In genomic region chr5:32712221-32713041, GRCm38 (mm10) we compare ENCODE assay signal across 9 mouse cellular contexts.
A peak's percentile ranks its signal among the peaks of the same experiment; 100 is the strongest.
DNase-seq lines count a peak whose midpoint lies in the region; ATAC-seq and TF ChIP-seq lines count a peak whose summit lies in the region.
"Had no signal": no experiment of that assay in that cellular context is flagged by ENCODE, and none has a peak within 500 bp of the region (broad histone marks: within the 10 kb centered on the region; RNA-seq: fewer than 3 reads in every experiment).

No protein-coding gene starts in this region.

- no peaks in the 10 kb centered on the region for H3K36me3 ChIP-seq in hindbrain, embryonic 10.5 days
- no peaks in the 10 kb centered on the region for H3K36me3 ChIP-seq in hindbrain, embryonic 11.5 days (ENCODE audit: control insufficient read depth, insufficient read depth, low read length)
- H3K36me3 ChIP-seq in hindbrain, embryonic 16.5 days (ENCODE audit: control insufficient read depth, insufficient read depth, low read length) = no peaks in the 10 kb centered on the region
- H3K36me3 ChIP-seq in midbrain, postnatal 0 days (ENCODE audit: insufficient read depth, low read length) = no peaks in the 10 kb centered on the region

- no peak for DNase-seq in hindbrain, embryonic 10.5 days (ENCODE audit: low spot score)
- DNase-seq in hindbrain, embryonic 11.5 days (ENCODE audit: low spot score) = no peak
- peak; percentile 28 for DNase-seq in WW6 (ENCODE audit: low read depth, low spot score)
- no peak for DNase-seq in midbrain, postnatal 0 days (ENCODE audit: low spot score)
- DNase-seq in adrenal gland, postnatal 14 days = no peak
- no peak for DNase-seq in urinary bladder, postnatal 36 days (ENCODE audit: low spot score in 2 of 2)
- no peak for DNase-seq in spleen, postnatal 4 days (ENCODE audit: low spot score in 2 of 2)
- DNase-seq: heart, adult 2 months had no signal

- H3K27me3 ChIP-seq in hindbrain, embryonic 10.5 days (ENCODE audit: insufficient read depth, poor library complexity, severe bottlenecking) = no peaks in the 10 kb centered on the region
- no peaks in the 10 kb centered on the region for H3K27me3 ChIP-seq in hindbrain, embryonic 11.5 days (ENCODE audit: control insufficient read depth, insufficient read depth, low read length)
- H3K27me3 ChIP-seq in hindbrain, embryonic 16.5 days (replicated peaks; ENCODE audit: control insufficient read depth, insufficient read depth, low read length) = no peaks in the 10 kb centered on the region
- H3K27me3 ChIP-seq in midbrain, postnatal 0 days (ENCODE audit: insufficient read depth, low read length) = no peaks in the 10 kb centered on the region

- H3K9ac ChIP-seq in hindbrain, embryonic 11.5 days (ENCODE audit: low read depth, low read length) = no peak overlapping the region
- no peak overlapping the region for H3K9ac ChIP-seq in hindbrain, embryonic 16.5 days (ENCODE audit: low read depth, low read length)
- no peak overlapping the region for H3K9ac ChIP-seq in midbrain, postnatal 0 days (replicated peaks; ENCODE audit: low read length, poor library complexity, severe bottlenecking)

- no peaks in the 10 kb centered on the region for H3K9me3 ChIP-seq in hindbrain, embryonic 10.5 days
- no peaks in the 10 kb centered on the region for H3K9me3 ChIP-seq in hindbrain, embryonic 11.5 days (ENCODE audit: control insufficient read depth, low read length)
- no peaks in the 10 kb centered on the region for H3K9me3 ChIP-seq in hindbrain, embryonic 16.5 days (ENCODE audit: control insufficient read depth, low read length)
- no peaks in the 10 kb centered on the region for H3K9me3 ChIP-seq in midbrain, postnatal 0 days (ENCODE audit: low read length)

- 71% methylated on average over 4 of the region's 4 CpGs for WGBS in hindbrain, embryonic 10.5 days
- WGBS in hindbrain, embryonic 11.5 days = 70% methylated on average over 4 of the region's 4 CpGs
- 68% methylated on average over 4 of the region's 4 CpGs for WGBS in hindbrain, embryonic 16.5 days
- 73% methylated on average over 4 of the region's 4 CpGs for WGBS in midbrain, postnatal 0 days

- H3K4me1 ChIP-seq in hindbrain, embryonic 10.5 days (replicated peaks) = peaks cover 7% of the 10 kb centered on the region
- H3K4me1 ChIP-seq in hindbrain, embryonic 11.5 days (replicated peaks; ENCODE audit: control insufficient read depth, insufficient read depth, low read length) = no peaks in the 10 kb centered on the region
- H3K4me1 ChIP-seq in hindbrain, embryonic 16.5 days (ENCODE audit: control insufficient read depth, insufficient read depth, low read depth, low read length) = peaks cover 8% of the 10 kb centered on the region
- H3K4me1 ChIP-seq in midbrain, postnatal 0 days (ENCODE audit: insufficient read depth, low read length) = 0 out of 2 replicates have a peak, but pooled peaks cover 6% of the 10 kb centered on the region

- peak overlapping the region; percentile 66; the same call in 1 of the 2 replicates for H3K4me3 ChIP-seq in hindbrain, embryonic 10.5 days
- no peak overlapping the region for H3K4me3 ChIP-seq in hindbrain, embryonic 11.5 days (ENCODE audit: low read depth, low read length)
- H3K4me3 ChIP-seq in hindbrain, embryonic 16.5 days (ENCODE audit: low read length) = peak overlapping the region; percentile 80; the same call in 1 of the 2 replicates
- no peak overlapping the region for H3K4me3 ChIP-seq in midbrain, postnatal 0 days (ENCODE audit: low read depth, low read length)

- ATAC-seq in hindbrain, embryonic 11.5 days (ENCODE audit: low FRiP score) = no peak
- ATAC-seq in hindbrain, embryonic 16.5 days = no peak
- ATAC-seq in midbrain, postnatal 0 days (ENCODE audit: low FRiP score) = no peak

- TF ChIP-seq CTCF in midbrain, postnatal 0 days (IDR thresholded peaks at IDR 0.05) = no peak

- H3K27ac ChIP-seq in hindbrain, embryonic 10.5 days = no peak overlapping the region
- no peak overlapping the region for H3K27ac ChIP-seq in hindbrain, embryonic 11.5 days (ENCODE audit: low read depth, low read length)
- no peak overlapping the region for H3K27ac ChIP-seq in hindbrain, embryonic 16.5 days (ENCODE audit: low read depth, low read length)
- no peak overlapping the region for H3K27ac ChIP-seq in midbrain, postnatal 0 days (ENCODE audit: low read depth, low read length)

- no peak overlapping the region for H3K4me2 ChIP-seq in hindbrain, embryonic 11.5 days (replicated peaks; ENCODE audit: low read depth, low read length)
- H3K4me2 ChIP-seq in hindbrain, embryonic 16.5 days (ENCODE audit: low read length) = peak overlapping the region; percentile 78
- peak overlapping the region; percentile 68 for H3K4me2 ChIP-seq in midbrain, postnatal 0 days (ENCODE audit: low read depth, low read length, poor library complexity, severe bottlenecking)

Comparison
In these comparisons a context has a peak if more than half of its experiments do, and no peak if none do; other contexts are left out.
1. H3K4me3 ChIP-seq: peak in hindbrain, embryonic 10.5 days (single experiment) and hindbrain, embryonic 16.5 days (single experiment); none in hindbrain, embryonic 11.5 days (single experiment) and midbrain, postnatal 0 days (single experiment).